Mouse (Mus musculus): ENCODE data around the gene Map1s. TPM values are rescaled to one million over a fixed set of nuclear protein-coding genes. Genes with fewer than 3 reads are reported as not detected.

The Map1s gene
- polyA plus RNA-seq, 1 experiment from 2014 or later, result 54.0 TPM

DNA sequence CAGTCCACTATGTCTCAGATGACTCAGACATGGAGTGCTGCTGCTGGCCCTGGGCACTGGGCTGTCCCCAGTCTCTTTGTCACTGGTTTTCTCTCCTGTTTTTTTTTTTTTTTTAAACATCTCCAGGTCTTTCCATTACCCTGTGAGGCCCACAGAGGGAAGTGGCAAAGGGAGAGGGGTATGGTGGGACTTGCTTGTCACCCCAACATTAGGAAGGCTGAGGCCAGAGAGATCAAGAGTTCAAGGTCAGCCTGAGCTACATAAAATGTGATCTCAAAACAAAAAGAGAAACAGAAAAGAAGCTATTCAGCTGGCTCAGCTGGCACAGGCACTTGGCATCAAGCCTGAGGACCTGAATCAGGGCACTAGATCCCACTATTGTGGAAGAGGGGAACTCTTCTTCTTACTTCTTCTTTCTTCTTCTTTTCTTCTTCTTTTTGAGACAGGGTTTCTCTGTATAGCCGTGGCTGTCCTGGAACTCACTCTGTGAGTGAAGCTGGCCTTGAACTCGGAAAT lies 4.8 kb upstream of the Map1s start:
- 69% methylated on average over 2 of the region's 2 CpGs for WGBS

GRCm38 (mm10) chr8:70902211-70902610 lies 3.5 kb upstream of the Map1s start:
- H3K36me3 ChIP-seq (ENCODE audit: control insufficient read depth, insufficient read depth, low read length), result no peaks in the 10 kb centered on the region

More for the DNA sequence above, 4.8 kb upstream of the Map1s start:
- DNase-seq (no peak), ATAC-seq (ENCODE audit: low FRiP score, low TSS enrichment) (no peak)
- Histone ChIP-seq H3K9ac (replicated peaks; ENCODE audit: low read length) (no peak overlapping the region), H3K9me3 (ENCODE audit: control insufficient read depth, low read length) (no peaks in the 10 kb centered on the region), H3K4me1 (ENCODE audit: control insufficient read depth, insufficient read depth, low read length) (peaks cover 8% of the 10 kb centered on the region), H3K36me3 (ENCODE audit: control insufficient read depth, insufficient read depth, low read length) (no peaks in the 10 kb centered on the region), H3K27ac (replicated peaks; ENCODE audit: low read depth, low read length) (no peak overlapping the region), H3K4me3 (replicated peaks; ENCODE audit: low read depth, low read length) (no peak overlapping the region), H3K27me3 (ENCODE audit: control insufficient read depth, insufficient read depth, low read length) (no peaks in the 10 kb centered on the region), H3K4me2 (ENCODE audit: low read length) (no peak overlapping the region)

GRCm38 (mm10) chr8:70903112-70903511 lies 2.6 kb upstream of the Map1s start:
- Histone ChIP-seq H3K27ac (replicated peaks; ENCODE audit: low read depth, low read length) (no peak overlapping the region), H3K27me3 (ENCODE audit: control insufficient read depth, insufficient read depth, low read length) (no peaks in the 10 kb centered on the region), H3K9ac (replicated peaks; ENCODE audit: low read length) (no peak overlapping the region), H3K4me2 (ENCODE audit: low read length) (no peak overlapping the region), H3K4me3 (replicated peaks; ENCODE audit: low read depth, low read length) (no peak overlapping the region), H3K36me3 (ENCODE audit: control insufficient read depth, insufficient read depth, low read length) (no peaks in the 10 kb centered on the region), H3K4me1 (ENCODE audit: control insufficient read depth, insufficient read depth, low read length) (peaks cover 8% of the 10 kb centered on the region), H3K9me3 (ENCODE audit: control insufficient read depth, low read length) (no peaks in the 10 kb centered on the region)
- ATAC-seq (ENCODE audit: low FRiP score, low TSS enrichment) (no peak), DNase-seq (no peak)
- 42% methylated on average over 4 of the region's 4 CpGs for WGBS

More at GRCm38 (mm10) chr8:70902211-70902610, 3.5 kb upstream of the Map1s start:
- Histone ChIP-seq H3K9ac (replicated peaks; ENCODE audit: low read length) (0 out of 2 replicates have a peak overlapping the region, but pooled peaks have one; percentile 3), H3K4me1 (ENCODE audit: control insufficient read depth, insufficient read depth, low read length) (peaks cover 8% of the 10 kb centered on the region), H3K4me3 (replicated peaks; ENCODE audit: low read depth, low read length) (no peak overlapping the region), H3K4me2 (ENCODE audit: low read length) (no peak overlapping the region), H3K9me3 (ENCODE audit: control insufficient read depth, low read length) (no peaks in the 10 kb centered on the region), H3K27ac (replicated peaks; ENCODE audit: low read depth, low read length) (no peak overlapping the region), H3K27me3 (ENCODE audit: control insufficient read depth, insufficient read depth, low read length) (no peaks in the 10 kb centered on the region)
- DNase-seq (no peak), ATAC-seq (ENCODE audit: low FRiP score, low TSS enrichment) (no peak)
- 36% methylated on average over 5 of the region's 5 CpGs for WGBS

DNA sequence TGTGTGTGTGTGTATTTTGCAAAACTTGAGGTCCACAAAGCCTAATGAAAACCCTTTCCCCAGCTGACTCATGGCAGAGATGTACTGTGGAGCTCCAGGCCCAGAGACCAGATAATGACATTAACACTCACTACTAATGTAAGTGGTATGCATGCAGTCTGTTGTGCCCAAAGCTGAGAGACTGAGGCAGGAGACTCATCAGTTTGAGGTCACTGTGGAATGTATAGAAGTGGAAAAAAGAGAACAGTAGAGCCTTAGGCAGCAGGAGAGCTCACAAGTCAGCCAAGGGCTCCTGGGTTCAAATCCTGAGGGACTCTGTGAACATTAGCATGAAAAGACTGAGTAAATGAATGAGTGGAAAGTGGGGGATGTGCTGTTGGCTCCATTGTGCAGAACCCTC lies 2.1 kb upstream of the Map1s start:
- no peak overlapping the region for H3K9ac ChIP-seq (replicated peaks; ENCODE audit: low read length)
- H3K4me2 ChIP-seq (ENCODE audit: low read length), result no peak overlapping the region
- no peaks in the 10 kb centered on the region for H3K9me3 ChIP-seq (ENCODE audit: control insufficient read depth, low read length)
- ATAC-seq (ENCODE audit: low FRiP score, low TSS enrichment), result no peak
- H3K36me3 ChIP-seq (ENCODE audit: control insufficient read depth, insufficient read depth, low read length), result no peaks in the 10 kb centered on the region
- no peak for DNase-seq
- H3K27me3 ChIP-seq (ENCODE audit: control insufficient read depth, insufficient read depth, low read length), result no peaks in the 10 kb centered on the region
- no peak overlapping the region for H3K4me3 ChIP-seq (replicated peaks; ENCODE audit: low read depth, low read length)
- no peak overlapping the region for H3K27ac ChIP-seq (replicated peaks; ENCODE audit: low read depth, low read length)
- peaks cover 8% of the 10 kb centered on the region for H3K4me1 ChIP-seq (ENCODE audit: control insufficient read depth, insufficient read depth, low read length)

GRCm38 (mm10) chr8:70904532-70904931 lies 1.2 kb upstream of the Map1s start:
- Histone ChIP-seq H3K4me3 (replicated peaks; ENCODE audit: low read depth, low read length) (no peak overlapping the region), H3K36me3 (ENCODE audit: control insufficient read depth, insufficient read depth, low read length) (no peaks in the 10 kb centered on the region), H3K27ac (replicated peaks; ENCODE audit: low read depth, low read length) (no peak overlapping the region), H3K4me2 (ENCODE audit: low read length) (no peak overlapping the region), H3K9ac (replicated peaks; ENCODE audit: low read length) (no peak overlapping the region), H3K27me3 (ENCODE audit: control insufficient read depth, insufficient read depth, low read length) (no peaks in the 10 kb centered on the region), H3K9me3 (ENCODE audit: control insufficient read depth, low read length) (no peaks in the 10 kb centered on the region), H3K4me1 (ENCODE audit: control insufficient read depth, insufficient read depth, low read length) (peaks cover 8% of the 10 kb centered on the region)
- WGBS, result 78% methylated on average over 4 of the region's 4 CpGs
- no peak for DNase-seq
- ATAC-seq (ENCODE audit: low FRiP score, low TSS enrichment), result no peak

DNA sequence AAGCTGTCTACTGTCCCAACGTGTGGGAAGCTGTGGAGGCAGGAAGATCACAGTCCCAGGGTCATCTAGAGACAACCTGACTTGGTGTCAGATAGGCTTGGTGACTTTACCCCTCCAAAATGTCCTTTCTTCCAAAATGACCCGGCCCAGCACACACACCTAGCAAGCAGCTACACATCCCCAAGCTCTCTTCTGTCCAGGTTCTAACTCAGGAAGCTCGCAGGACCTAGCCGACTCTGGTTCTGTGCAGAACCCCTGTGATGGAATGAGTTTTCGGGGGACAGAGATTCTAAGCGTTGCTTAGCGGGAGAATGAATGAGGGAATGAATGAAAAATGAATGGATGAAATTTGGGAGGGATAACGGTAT lies 285 bp upstream of the Map1s start:
- H3K4me3 ChIP-seq (replicated peaks; ENCODE audit: low read depth, low read length), result peak overlapping the region; percentile 85
- no peaks in the 10 kb centered on the region for H3K9me3 ChIP-seq (ENCODE audit: control insufficient read depth, low read length)
- DNase-seq (no peak), ATAC-seq (ENCODE audit: low FRiP score, low TSS enrichment) (peak; percentile 59)
- H3K27ac ChIP-seq (replicated peaks; ENCODE audit: low read depth, low read length), result peak overlapping the region; percentile 91
- no peaks in the 10 kb centered on the region for H3K36me3 ChIP-seq (ENCODE audit: control insufficient read depth, insufficient read depth, low read length)
- peak overlapping the region; percentile 89; the same call in 1 of the 2 replicates for H3K9ac ChIP-seq (replicated peaks; ENCODE audit: low read length)
- H3K27me3 ChIP-seq (ENCODE audit: control insufficient read depth, insufficient read depth, low read length), result no peaks in the 10 kb centered on the region
- 13% methylated on average over 8 of the region's 8 CpGs for WGBS
- peaks cover 8% of the 10 kb centered on the region for H3K4me1 ChIP-seq (ENCODE audit: control insufficient read depth, insufficient read depth, low read length)
- H3K4me2 ChIP-seq (ENCODE audit: low read length), result peak overlapping the region; percentile 92

GRCm38 (mm10) chr8:70907518-70907917 lies 1.8 kb downstream of the Map1s start:
- DNase-seq (no peak), ATAC-seq (ENCODE audit: low FRiP score, low TSS enrichment) (no peak)
- H3K4me3 ChIP-seq (replicated peaks; ENCODE audit: low read depth, low read length), result no peak overlapping the region
- WGBS, result 91% methylated on average over 2 of the region's 2 CpGs
- no peak overlapping the region for H3K4me2 ChIP-seq (ENCODE audit: low read length)
- no peaks in the 10 kb centered on the region for H3K27me3 ChIP-seq (ENCODE audit: control insufficient read depth, insufficient read depth, low read length)
- H3K27ac ChIP-seq (replicated peaks; ENCODE audit: low read depth, low read length), result no peak overlapping the region
- no peaks in the 10 kb centered on the region for H3K9me3 ChIP-seq (ENCODE audit: control insufficient read depth, low read length)
- no peak overlapping the region for H3K9ac ChIP-seq (replicated peaks; ENCODE audit: low read length)
- peaks cover 8% of the 10 kb centered on the region for H3K4me1 ChIP-seq (ENCODE audit: control insufficient read depth, insufficient read depth, low read length)
- H3K36me3 ChIP-seq (ENCODE audit: control insufficient read depth, insufficient read depth, low read length), result peaks cover 17% of the 10 kb centered on the region

DNA sequence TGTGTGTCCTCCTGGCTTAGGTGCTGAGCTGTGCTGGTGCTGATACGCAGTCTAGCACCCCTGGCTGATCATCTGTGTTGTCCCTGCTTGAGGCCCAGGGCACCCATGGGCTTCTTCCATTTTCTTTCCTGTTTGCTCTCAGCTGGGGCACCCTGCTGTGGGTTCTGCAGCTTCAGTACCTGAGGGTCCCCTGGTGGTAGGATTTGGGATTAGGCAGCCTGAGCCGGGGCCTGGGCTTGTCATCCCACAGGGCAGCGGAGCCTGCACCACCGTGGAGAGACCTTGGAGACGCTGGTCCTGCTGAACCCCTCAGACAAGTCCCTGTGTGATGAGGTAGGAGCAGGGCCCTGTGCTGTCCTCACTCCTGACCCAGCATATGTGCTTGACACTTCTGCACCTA lies 5.9 kb downstream of the Map1s start:
- 86% methylated on average over 5 of the region's 5 CpGs for WGBS
- no peak overlapping the region for H3K4me2 ChIP-seq (ENCODE audit: low read length)
- H3K4me3 ChIP-seq (replicated peaks; ENCODE audit: low read depth, low read length), result no peak overlapping the region
- no peak for ATAC-seq (ENCODE audit: low FRiP score, low TSS enrichment)
- peaks cover 5% of the 10 kb centered on the region for H3K4me1 ChIP-seq (ENCODE audit: control insufficient read depth, insufficient read depth, low read length)
- no peak overlapping the region for H3K9ac ChIP-seq (replicated peaks; ENCODE audit: low read length)
- peaks cover 58% of the 10 kb centered on the region for H3K36me3 ChIP-seq (ENCODE audit: control insufficient read depth, insufficient read depth, low read length)
- H3K27me3 ChIP-seq (ENCODE audit: control insufficient read depth, insufficient read depth, low read length), result no peaks in the 10 kb centered on the region
- no peaks in the 10 kb centered on the region for H3K9me3 ChIP-seq (ENCODE audit: control insufficient read depth, low read length)
- DNase-seq, result no peak
- H3K27ac ChIP-seq (replicated peaks; ENCODE audit: low read depth, low read length), result no peak overlapping the region

DNA sequence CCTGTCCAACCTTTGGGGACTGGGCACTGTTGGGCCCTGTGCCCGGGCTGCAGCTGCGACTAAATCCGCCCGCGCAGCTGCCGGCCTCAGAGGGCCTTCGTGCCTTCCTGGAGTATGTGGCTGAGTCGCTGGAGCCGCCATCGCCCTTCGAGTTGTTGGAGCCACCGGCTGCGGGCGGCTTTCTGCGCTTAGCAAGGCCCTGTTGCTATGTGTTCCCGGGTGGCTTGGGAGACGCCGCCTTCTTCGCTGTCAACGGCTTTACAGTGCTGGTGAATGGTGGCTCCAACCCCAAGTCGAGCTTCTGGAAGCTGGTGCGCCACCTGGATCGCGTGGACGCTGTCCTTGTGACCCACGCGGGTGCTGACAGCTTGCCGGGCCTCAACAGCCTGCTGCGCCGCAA lies 7.2 kb downstream of the Map1s start:
- Histone ChIP-seq H3K9ac (replicated peaks; ENCODE audit: low read length) (no peak overlapping the region), H3K4me1 (ENCODE audit: control insufficient read depth, insufficient read depth, low read length) (no peaks in the 10 kb centered on the region), H3K36me3 (ENCODE audit: control insufficient read depth, insufficient read depth, low read length) (peaks cover 72% of the 10 kb centered on the region), H3K9me3 (ENCODE audit: control insufficient read depth, low read length) (no peaks in the 10 kb centered on the region), H3K4me3 (replicated peaks; ENCODE audit: low read depth, low read length) (no peak overlapping the region), H3K4me2 (ENCODE audit: low read length) (no peak overlapping the region), H3K27me3 (ENCODE audit: control insufficient read depth, insufficient read depth, low read length) (no peaks in the 10 kb centered on the region), H3K27ac (replicated peaks; ENCODE audit: low read depth, low read length) (no peak overlapping the region)
- no peak for ATAC-seq (ENCODE audit: low FRiP score, low TSS enrichment)
- no peak for DNase-seq
- 93% methylated on average over 30 of the region's 30 CpGs for WGBS
